Mouse (Mus musculus) fibroblast of lung, adult 2 months (primary cell): ENCODE measurements around the gene Gm10665.
"Not testable (repeated sequence)": the region's sequence is repeated elsewhere in the genome, so short reads cannot be mapped to it uniquely, and the experiment has no call there.

Experiments
- DNase-seq: peaks from one replicate; pipeline ENCODE4 v3.0.0-alpha.2; 2011; ENCODE audit warnings: low read depth

Gm10665 gene

GRCm38 (mm10) chr7:22463975-22464374 lies at the start of gene Gm10665:
Gene Gm10665, minus strand, starts transcription at chr7:22464075.
- not testable (repeated sequence) for DNase-seq

GRCm38 (mm10) chr7:22499578-22499977 lies 35.7 kb upstream of the Gm10665 start, which contains the start of gene Vmn1r151:
Gene Vmn1r151, minus strand, starts transcription at chr7:22499678.
- not testable (repeated sequence) for DNase-seq

GRCm38 (mm10) chr7:22438129-22438528 lies 25.7 kb downstream of the Gm10665 start, which contains the start of gene Vmn1r149:
Gene Vmn1r149, minus strand, starts transcription at chr7:22438229.
- not testable (repeated sequence) for DNase-seq

GRCm38 (mm10) chr7:22413283-22413682 lies 50.6 kb downstream of the Gm10665 start, which contains the start of gene Vmn1r148:
Gene Vmn1r148, plus strand, starts transcription at chr7:22413583.
- DNase-seq: not testable (repeated sequence)
